Mouse (Mus musculus): ENCODE measurements around the gene Gm20388.

DNA sequence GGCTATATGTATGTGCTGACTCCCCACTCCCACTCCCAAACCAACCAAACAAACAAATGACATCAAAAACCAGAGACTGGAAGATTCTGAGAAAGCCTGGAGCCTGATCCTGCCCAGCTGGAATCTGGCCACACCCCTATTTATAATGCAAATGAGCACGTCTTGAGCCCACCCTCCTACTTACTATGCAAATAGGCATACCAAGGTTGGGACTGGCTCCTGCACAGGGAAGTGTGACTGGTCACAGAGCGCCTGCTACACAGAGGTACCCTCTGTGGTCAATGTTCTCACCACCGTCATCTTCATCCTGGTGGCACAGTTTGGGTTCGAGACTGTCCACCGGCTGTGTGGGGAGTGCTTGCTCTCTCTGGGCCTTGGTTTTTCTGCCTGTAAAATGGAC, 464.5 kb downstream of the Gm20388 start:
- TF ChIP-seq CTCF (IDR thresholded peaks at IDR 0.05; ENCODE audit: control insufficient read depth, insufficient read depth, low read length) (no peak), POLR2A (IDR thresholded peaks at IDR 0.05; ENCODE audit: borderline replicate concordance, control insufficient read depth, low read depth, low read length) (no peak)

Measured in bone marrow, adult 2 months (tissue).